Mouse (Mus musculus): ENCODE measurements around the gene Fxyd7.

GRCm38 (mm10) chr7:31033409-31034165, 17.7 kb downstream of the Fxyd7 start:
- no peak for TF ChIP-seq CTCF (IDR thresholded peaks at IDR 0.05; ENCODE audit: insufficient read depth, low read length)
- TF ChIP-seq POLR2A (IDR thresholded peaks at IDR 0.05; ENCODE audit: borderline replicate concordance, extremely low read depth, low read depth, low read length): 0 out of 2 replicates have a peak, but pooled peaks have one; percentile 8
